Mouse (Mus musculus): ENCODE results near the gene Gm30302.
"Not testable (repeated sequence)": the region's sequence is repeated elsewhere in the genome, so short reads cannot be mapped to it uniquely, and the experiment has no call there.

Gene Gm30302

GRCm38 (mm10) chr13:49798901-49799300 is at the start of gene Gm30302:
Gene Gm30302 (minus strand): TSS chr13:49799001.
- DNase-seq (ENCODE audit: low read depth, low spot score) = no peak

- no peak for DNase-seq (ENCODE audit: low read depth, low spot score)
Observed at GRCm38 (mm10) chr13:49846751-49847150, 48.0 kb upstream of the Gm30302 start.

- DNase-seq (ENCODE audit: low read depth, low spot score) = no peak
Observed at GRCm38 (mm10) chr13:49846141-49846540, 47.3 kb upstream of the Gm30302 start.

DNA sequence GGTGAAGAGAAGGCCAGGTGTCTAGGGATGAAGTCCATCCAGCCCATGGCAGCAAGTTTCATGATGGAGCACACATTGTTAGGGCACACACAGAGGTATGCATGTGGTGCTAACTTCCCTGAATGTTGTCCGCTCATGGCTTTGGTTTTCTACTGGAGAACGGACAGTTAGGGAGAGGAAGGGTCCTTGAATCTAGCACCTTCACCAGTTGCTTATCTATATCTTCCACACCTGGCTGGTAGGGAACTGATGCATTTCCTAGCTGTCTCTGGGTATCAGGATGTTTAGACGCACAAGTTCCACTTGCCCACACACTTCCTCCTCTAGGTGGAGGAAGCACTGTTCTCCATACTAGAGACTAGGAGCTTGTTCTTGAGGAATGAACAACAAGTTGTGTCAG is 46.9 kb upstream of the Gm30302 start:
- no peak for DNase-seq (ENCODE audit: low read depth, low spot score)

DNA sequence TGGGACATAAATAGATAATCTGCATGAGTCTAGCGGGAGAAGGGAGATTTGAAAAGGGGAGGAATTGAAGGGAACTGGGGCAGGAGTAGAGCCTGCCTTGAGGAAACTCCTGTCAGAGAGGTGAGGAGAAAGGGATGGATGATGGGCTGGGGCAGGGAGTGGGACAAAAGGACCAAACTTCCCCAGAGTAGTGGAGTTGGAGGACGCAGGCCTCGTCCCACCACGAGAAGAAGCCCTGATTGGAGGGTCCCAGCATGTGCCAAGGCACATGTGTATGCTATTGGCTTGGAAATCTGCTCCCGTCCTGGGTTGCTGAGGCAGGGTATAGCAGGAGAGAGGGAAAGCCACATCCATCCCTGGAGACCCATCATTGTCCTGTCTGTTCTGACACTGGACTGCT is 45.3 kb upstream of the Gm30302 start:
- DNase-seq (ENCODE audit: low read depth, low spot score) = no peak

DNA sequence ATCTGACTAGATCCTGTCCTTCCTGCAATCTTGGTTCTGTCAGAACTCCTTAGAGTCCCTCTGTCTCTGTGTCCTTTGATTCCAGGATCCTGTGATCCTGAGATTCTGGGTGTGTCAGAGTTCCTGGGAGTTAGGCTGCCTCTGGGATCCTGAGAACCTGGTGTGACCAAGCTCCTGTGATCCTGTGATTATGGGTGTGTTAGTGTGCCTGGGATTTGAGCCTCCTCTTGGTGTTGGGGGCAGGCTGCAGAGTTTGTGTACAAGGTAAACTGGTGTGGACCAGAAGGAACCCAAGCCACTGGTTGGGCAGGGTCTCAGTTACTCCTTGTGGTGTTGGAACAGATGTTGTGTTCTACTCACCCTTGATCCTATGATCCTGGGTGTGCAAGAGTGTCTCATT is 42.4 kb upstream of the Gm30302 start:
- no peak for DNase-seq (ENCODE audit: low read depth, low spot score)

GRCm38 (mm10) chr13:49830355-49830754 is 31.6 kb upstream of the Gm30302 start:
- DNase-seq (ENCODE audit: low read depth, low spot score) = no peak

- DNase-seq (ENCODE audit: low read depth, low spot score) = no peak
Observed at GRCm38 (mm10) chr13:49825300-49825699, 26.5 kb upstream of the Gm30302 start.

- no peak for DNase-seq (ENCODE audit: low read depth, low spot score)
Observed at GRCm38 (mm10) chr13:49814958-49815357, 16.2 kb upstream of the Gm30302 start.

- DNase-seq (ENCODE audit: low read depth, low spot score) = no peak
Observed at GRCm38 (mm10) chr13:49814420-49814819, 15.6 kb upstream of the Gm30302 start.

GRCm38 (mm10) chr13:49807146-49807545 is 8.3 kb upstream of the Gm30302 start:
- no peak for DNase-seq (ENCODE audit: low read depth, low spot score)

- DNase-seq (ENCODE audit: low read depth, low spot score) = no peak
Observed at GRCm38 (mm10) chr13:49788563-49789393, 10.0 kb downstream of the Gm30302 start.

GRCm38 (mm10) chr13:49783899-49784298 is 14.9 kb downstream of the Gm30302 start:
- DNase-seq (ENCODE audit: low read depth, low spot score) = no peak

- DNase-seq (ENCODE audit: low read depth, low spot score) = not testable (repeated sequence)
Observed at GRCm38 (mm10) chr13:49771536-49771935, 27.3 kb downstream of the Gm30302 start.

- DNase-seq (ENCODE audit: low read depth, low spot score) = no peak
Observed at GRCm38 (mm10) chr13:49769111-49769510, 29.7 kb downstream of the Gm30302 start.

DNA sequence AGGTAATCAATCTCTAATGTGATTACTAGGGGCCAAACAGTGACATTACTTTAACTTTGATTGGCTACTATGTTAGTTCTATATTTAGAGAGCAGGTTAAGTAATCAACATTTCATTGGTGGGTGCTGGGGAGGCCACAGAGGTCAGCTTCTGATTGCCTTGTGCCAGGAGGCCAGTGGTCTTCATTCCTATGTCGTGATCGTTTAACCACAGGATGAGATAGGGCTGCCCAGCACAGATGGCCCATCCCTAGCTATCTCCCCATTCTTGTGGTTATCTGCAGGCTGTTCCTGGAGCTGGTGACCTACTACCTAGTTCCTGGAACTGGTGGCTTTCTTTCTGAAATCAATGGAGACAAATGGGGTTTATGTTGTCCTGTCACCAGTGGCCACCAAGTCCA is 30.8 kb downstream of the Gm30302 start:
- no peak for DNase-seq (ENCODE audit: low read depth, low spot score)

DNA sequence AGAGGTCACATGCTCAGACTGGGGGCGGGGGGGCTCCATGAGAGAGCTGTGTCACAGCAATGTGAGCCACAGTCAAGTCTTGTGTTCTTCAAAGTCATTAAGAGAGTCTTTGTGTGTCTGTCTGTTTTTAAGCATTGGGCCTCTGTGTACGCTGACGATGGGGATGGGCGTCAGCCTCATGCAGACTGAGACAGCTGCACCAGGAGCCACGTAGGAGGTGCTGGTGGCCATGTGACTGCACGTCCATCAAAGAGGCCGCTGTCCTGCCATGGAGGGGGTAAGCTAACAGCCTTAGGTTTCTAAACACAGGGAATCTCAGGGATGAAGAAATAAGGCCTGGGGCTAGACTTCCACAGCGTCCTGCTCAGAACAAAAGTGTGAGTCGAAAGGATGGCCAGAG is 32.5 kb downstream of the Gm30302 start:
- no peak for DNase-seq (ENCODE audit: low read depth, low spot score)

- no peak for DNase-seq (ENCODE audit: low read depth, low spot score)
Observed at GRCm38 (mm10) chr13:49765306-49765705, 33.5 kb downstream of the Gm30302 start.

GRCm38 (mm10) chr13:49762208-49762607 is 36.6 kb downstream of the Gm30302 start:
- no peak for DNase-seq (ENCODE audit: low read depth, low spot score)

GRCm38 (mm10) chr13:49760675-49761074 is 38.1 kb downstream of the Gm30302 start:
- DNase-seq (ENCODE audit: low read depth, low spot score) = no peak

- no peak for DNase-seq (ENCODE audit: low read depth, low spot score)
Observed at GRCm38 (mm10) chr13:49757966-49758365, 40.8 kb downstream of the Gm30302 start.

- DNase-seq (ENCODE audit: low read depth, low spot score) = no peak
Observed at GRCm38 (mm10) chr13:49756591-49756990, 42.2 kb downstream of the Gm30302 start.

GRCm38 (mm10) chr13:49741285-49742040 is 57.3 kb downstream of the Gm30302 start:
- no peak for DNase-seq (ENCODE audit: low read depth, low spot score)
